In genomic region chr14:55671486-55671832, GRCm38 (mm10) we compare ENCODE assay signal across 8 mouse cellular contexts. TPM values are rescaled to one million over a fixed set of nuclear protein-coding genes. Genes with fewer than 3 reads are reported as not detected.
A peak's percentile ranks its signal among the peaks of the same experiment; 100 is the strongest.
DNase-seq lines count a peak whose midpoint lies in the region; ATAC-seq and TF ChIP-seq lines count a peak whose summit lies in the region.

No protein-coding gene starts in this region.

- H3K4me3 ChIP-seq in heart, embryonic 15.5 days = peak overlapping the region; percentile 74
- H3K4me3 ChIP-seq in ES-E14 (ENCODE audit: insufficient read depth in 1 of 2, low read depth in 1 of 2, low read length in 2 of 2, poor library complexity in 1 of 2, severe bottlenecking in 1 of 2) = peak overlapping the region; percentile 84 to 89
- peak overlapping the region; percentile 77 for H3K4me3 ChIP-seq in forebrain, embryonic 13.5 days
- H3K4me3 ChIP-seq in liver, embryonic 16.5 days (ENCODE audit: low read depth, low read length) = peak overlapping the region; percentile 96

- H3K9me3 ChIP-seq in heart, embryonic 15.5 days (replicated peaks) = no peaks in the 10 kb centered on the region
- no peaks in the 10 kb centered on the region for H3K9me3 ChIP-seq in ES-E14 (ENCODE audit: control insufficient read depth, insufficient read depth, low read depth, low read length)
- H3K9me3 ChIP-seq in forebrain, embryonic 13.5 days (replicated peaks) = no peaks in the 10 kb centered on the region
- no peaks in the 10 kb centered on the region for H3K9me3 ChIP-seq in liver, embryonic 16.5 days (replicated peaks; ENCODE audit: control insufficient read depth, low read length)

- no peak for DNase-seq in heart, adult 11 months
- peak; percentile 21 for DNase-seq in ES-E14 (ENCODE audit: low read depth, low spot score)
- no peak for DNase-seq in spleen, adult 18-20 months
- DNase-seq in cerebellum, adult 18-20 months = no peak
- DNase-seq in ovary, postnatal 10 days (ENCODE audit: low spot score) = no peak

- H3K27ac ChIP-seq in heart, embryonic 15.5 days = peak overlapping the region; percentile 83
- H3K27ac ChIP-seq in ES-E14 (ENCODE audit: insufficient read depth, low read depth, low read length, poor library complexity, severe bottlenecking) = peak overlapping the region; percentile 89
- H3K27ac ChIP-seq in forebrain, embryonic 13.5 days = peak overlapping the region; percentile 75
- peak overlapping the region; percentile 92 for H3K27ac ChIP-seq in liver, embryonic 16.5 days (ENCODE audit: low read length)

- H3K27me3 ChIP-seq in heart, embryonic 15.5 days = no peaks in the 10 kb centered on the region
- H3K27me3 ChIP-seq in forebrain, embryonic 13.5 days = no peaks in the 10 kb centered on the region
- no peaks in the 10 kb centered on the region for H3K27me3 ChIP-seq in liver, embryonic 16.5 days (ENCODE audit: control insufficient read depth, insufficient read depth, low read depth, low read length)

- H3K9ac ChIP-seq in heart, embryonic 15.5 days = peak overlapping the region; percentile 71
- peak overlapping the region; percentile 93 for H3K9ac ChIP-seq in ES-E14 (ENCODE audit: insufficient read depth, low read depth, low read length, poor library complexity, severe bottlenecking)
- peak overlapping the region; percentile 89 for H3K9ac ChIP-seq in forebrain, embryonic 13.5 days
- peak overlapping the region; percentile 85 for H3K9ac ChIP-seq in liver, embryonic 16.5 days (ENCODE audit: low read depth, low read length)

- peaks cover 18% of the 10 kb centered on the region for H3K4me1 ChIP-seq in heart, embryonic 15.5 days (replicated peaks)
- peaks cover 0 to 4% of the 10 kb centered on the region in 2 experiments; a peak in 1 of 4 replicates for H3K4me1 ChIP-seq in ES-E14 (ENCODE audit: control insufficient read depth in 2 of 2, insufficient read depth in 2 of 2, low read length in 2 of 2, poor library complexity in 1 of 2)
- peaks cover 22% of the 10 kb centered on the region for H3K4me1 ChIP-seq in forebrain, embryonic 13.5 days
- H3K4me1 ChIP-seq in liver, embryonic 16.5 days (ENCODE audit: control insufficient read depth, low read depth, low read length) = peaks cover 20% of the 10 kb centered on the region

- WGBS in heart, embryonic 15.5 days = under 1% methylated on average over 12 of the region's 12 CpGs
- 0% methylated on average over 12 of the region's 12 CpGs for WGBS in forebrain, embryonic 13.5 days
- WGBS in liver, embryonic 16.5 days (ENCODE audit: insufficient replicate concordance) = 0% methylated on average over 12 of the region's 12 CpGs

- H3K36me3 ChIP-seq in heart, embryonic 15.5 days = peaks cover 20% of the 10 kb centered on the region
- peaks cover 2% of the 10 kb centered on the region; the same call in 1 of the 2 replicates for H3K36me3 ChIP-seq in ES-E14 (ENCODE audit: control insufficient read depth, insufficient read depth, low read length, poor library complexity, severe bottlenecking)
- peaks cover 25% of the 10 kb centered on the region for H3K36me3 ChIP-seq in forebrain, embryonic 13.5 days (ENCODE audit: poor library complexity, severe bottlenecking)
- H3K36me3 ChIP-seq in liver, embryonic 16.5 days (ENCODE audit: control insufficient read depth, insufficient read depth) = peaks cover 14% of the 10 kb centered on the region

- H3K4me2 ChIP-seq in heart, embryonic 15.5 days = peak overlapping the region; percentile 77
- H3K4me2 ChIP-seq in forebrain, embryonic 13.5 days = peak overlapping the region; percentile 96
- peak overlapping the region; percentile 88 for H3K4me2 ChIP-seq in liver, embryonic 16.5 days (ENCODE audit: low read depth, low read length)

- in situ Hi-C loops in ES-E14 (cut with MboI; ENCODE audit: low sequenced_read_pairs in 2 of 2, unreplicated experiment in 2 of 2) = no loop called here

- ATAC-seq in heart, embryonic 15.5 days (replicated peaks; ENCODE audit: insufficient number of reproducible peaks, insufficient read depth, low FRiP score, low read depth) = peak; percentile 41
- ATAC-seq in forebrain, embryonic 13.5 days = peak; percentile 71
- ATAC-seq in liver, embryonic 16.5 days (ENCODE audit: low read depth) = peak; percentile 12; the same call in 1 of the 2 replicates

TF ChIP-seq in ES-E14, 5 proteins besides CTCF, POLR2A, EP300 and RAD21:
- TF ChIP-seq ZNF384 (IDR thresholded peaks at IDR 0.05; ENCODE audit: low read depth, low read length) (no peak), ZC3H11A (IDR thresholded peaks at IDR 0.05; ENCODE audit: borderline replicate concordance, low read depth, low read length) (no peak), MAFK (IDR thresholded peaks at IDR 0.05; ENCODE audit: insufficient read depth, low read depth, low read length) (no peak), HCFC1 (IDR thresholded peaks at IDR 0.05; ENCODE audit: borderline replicate concordance, insufficient read depth, low read length) (no peak), CHD2 (IDR thresholded peaks at IDR 0.05; ENCODE audit: low read depth, low read length) (no peak)

RNA-seq across cellular contexts. Expression of gene Gmpr2, which starts 0.3 kb away (rescaled TPM):
- polyA plus RNA-seq in heart, embryonic 15.5 days (2015; fragmentation: Nextera tagmentation; extraction: Ambion mirVana) = 36.0 and 42.3 TPM in 2 replicates
- 15.3 and 18.2 TPM in 2 replicates for total RNA-seq in ES-E14 (2012; rRNA removed)
- polyA plus RNA-seq in forebrain, embryonic 13.5 days (2015; fragmentation: Nextera tagmentation; extraction: Ambion mirVana) = 57.5 and 60.4 TPM in 2 replicates
- polyA plus RNA-seq in liver, embryonic 16.5 days (2015; fragmentation: Nextera tagmentation; extraction: Ambion mirVana) = 20.9 and 22.8 TPM in 2 replicates

RNA-seq across cellular contexts. Expression of gene Nedd8, which starts 0.5 kb away (rescaled TPM):
- polyA plus RNA-seq in heart, embryonic 15.5 days (2015; fragmentation: Nextera tagmentation; extraction: Ambion mirVana) = 448 and 462 TPM in 2 replicates
- total RNA-seq in ES-E14 (2012; rRNA removed) = 187 and 253 TPM in 2 replicates
- polyA plus RNA-seq in forebrain, embryonic 13.5 days (2015; fragmentation: Nextera tagmentation; extraction: Ambion mirVana) = 665 and 692 TPM in 2 replicates
- polyA plus RNA-seq in liver, embryonic 16.5 days (2015; fragmentation: Nextera tagmentation; extraction: Ambion mirVana) = 212 and 230 TPM in 2 replicates

RNA-seq across cellular contexts. Expression of gene Tinf2, which starts 10.2 kb away (rescaled TPM):
- 26.1 and 29.2 TPM in 2 replicates for polyA plus RNA-seq in heart, embryonic 15.5 days (2015; fragmentation: Nextera tagmentation; extraction: Ambion mirVana)
- total RNA-seq in ES-E14 (2012; rRNA removed) = 26.1 and 60.9 TPM in 2 replicates
- 45.1 and 51.6 TPM in 2 replicates for polyA plus RNA-seq in forebrain, embryonic 13.5 days (2015; fragmentation: Nextera tagmentation; extraction: Ambion mirVana)
- polyA plus RNA-seq in liver, embryonic 16.5 days (2015; fragmentation: Nextera tagmentation; extraction: Ambion mirVana) = 17.8 and 20.1 TPM in 2 replicates

RNA-seq across cellular contexts. Expression of gene Mdp1, which starts 11.2 kb away (rescaled TPM):
- polyA plus RNA-seq in heart, embryonic 15.5 days (2015; fragmentation: Nextera tagmentation; extraction: Ambion mirVana) = 84.5 and 90.0 TPM in 2 replicates
- total RNA-seq in ES-E14 (2012; rRNA removed) = 13.0 and 16.5 TPM in 2 replicates
- polyA plus RNA-seq in forebrain, embryonic 13.5 days (2015; fragmentation: Nextera tagmentation; extraction: Ambion mirVana) = 66.3 and 70.1 TPM in 2 replicates
- 14.1 and 16.8 TPM in 2 replicates for polyA plus RNA-seq in liver, embryonic 16.5 days (2015; fragmentation: Nextera tagmentation; extraction: Ambion mirVana)

RNA-seq across cellular contexts. Expression of gene Tssk4, which starts 21.5 kb away (rescaled TPM):
- polyA plus RNA-seq in heart, embryonic 15.5 days (2015; fragmentation: Nextera tagmentation; extraction: Ambion mirVana) = 0.31 and 0.36 TPM in 2 replicates
- not detected in 2 replicates for total RNA-seq in ES-E14 (2012; rRNA removed)
- 0.57 and 0.67 TPM in 2 replicates for polyA plus RNA-seq in forebrain, embryonic 13.5 days (2015; fragmentation: Nextera tagmentation; extraction: Ambion mirVana)
- polyA plus RNA-seq in liver, embryonic 16.5 days (2015; fragmentation: Nextera tagmentation; extraction: Ambion mirVana) = 0.15 and 0.16 TPM in 2 replicates

Comparison
In these comparisons a context has a peak if more than half of its experiments do, and no peak if none do; other contexts are left out.
1. ATAC-seq: peak in every context shown above with its lines; median percentile 71 in forebrain, embryonic 13.5 days; 41 in heart, embryonic 15.5 days; 12 in liver, embryonic 16.5 days.